Mouse (Mus musculus) adrenal gland, postnatal 36 days (tissue): ENCODE measurements around the gene Vgf. TPM values are rescaled to one million over a fixed set of nuclear protein-coding genes. Genes with fewer than 3 reads are reported as not detected.

Source experiments
- DNase-seq, 2 experiments: peaks; one replicate each; pipeline ENCODE4 v3.0.0; 2021; ENCODE audit warnings: mixed read lengths in 1 of 2
- long read RNA-seq, 2 experiments: library from polyadenylated mRNA; stranded (forward); transcript quantifications; one replicate each; pipeline ENCODE4 v2.0.0; 2021; ENCODE audit warnings: borderline sequencing depth in 2 of 2
- total RNA-seq, 2 experiments: library from RNA; stranded (reverse); gene quantifications; 2 replicates each; pipeline ENCODE4 v1.2.3; 2021

The Vgf gene
- total RNA-seq = 10 to 100 TPM in 1 of 2 experiments, 1 to 10 TPM in 1; 8.8 to 71.5 TPM
- long read RNA-seq, experiment 1, transcript Vgf-201 (2 exons, 2,553 nt) = major isoform, 12 of 18 reads
- long read RNA-seq, experiment 1, partial matches to known transcripts = 0 of 18 reads
- long read RNA-seq, experiment 1, other reads (novel, unspliced or antisense) = 6 of 18 reads
- long read RNA-seq, experiment 2, transcript Vgf-201 (2 exons, 2,553 nt) = major isoform, 12 of 16 reads
- long read RNA-seq, experiment 2, partial matches to known transcripts = 0 of 16 reads
- long read RNA-seq, experiment 2, other reads (novel, unspliced or antisense) = 4 of 16 reads

DNA sequence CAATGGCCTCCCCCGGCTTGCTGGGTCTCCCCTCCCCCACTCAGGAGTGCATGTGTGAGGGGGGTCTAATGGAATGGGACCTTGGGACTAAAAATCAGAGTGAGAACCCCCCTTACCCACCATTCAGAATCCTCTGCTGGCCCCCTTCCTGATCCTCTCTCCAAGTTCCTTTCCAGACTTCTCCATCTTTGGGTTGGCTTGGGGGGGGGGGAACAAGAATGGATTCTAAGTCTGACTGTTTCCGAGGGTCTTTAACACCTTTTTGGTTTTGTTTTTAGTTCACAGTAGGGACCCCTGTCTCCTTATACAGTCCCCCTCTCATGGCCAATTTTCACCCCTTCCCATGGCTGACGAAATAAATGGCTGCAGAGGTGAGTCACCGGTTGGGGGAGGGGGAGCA, at the start of gene Vgf:
Vgf (plus strand) TSS at position 301 of the 400 bp plus-strand sequence.
- DNase-seq = no peak

DNA sequence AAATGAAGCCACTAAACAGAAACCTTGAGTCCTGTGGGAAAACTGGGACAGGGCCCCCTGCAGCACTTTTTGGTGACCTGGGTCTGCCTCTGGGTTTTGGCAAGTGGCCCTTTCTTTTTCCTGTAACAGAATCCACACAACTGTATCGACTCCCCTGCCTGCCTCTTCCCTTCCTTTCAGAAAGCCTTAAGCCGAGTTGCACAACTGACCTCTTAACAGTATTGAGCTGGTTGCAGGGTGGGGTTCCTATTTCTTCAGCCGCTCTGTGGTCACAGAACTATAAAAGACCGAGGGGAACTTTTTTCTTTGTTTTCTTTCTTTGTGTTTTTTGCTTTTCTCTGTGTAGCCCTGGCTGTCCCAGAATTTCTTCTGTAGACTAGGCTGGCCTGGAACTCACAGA, 48.4 kb upstream of the Vgf start:
- DNase-seq = no peak

DNA sequence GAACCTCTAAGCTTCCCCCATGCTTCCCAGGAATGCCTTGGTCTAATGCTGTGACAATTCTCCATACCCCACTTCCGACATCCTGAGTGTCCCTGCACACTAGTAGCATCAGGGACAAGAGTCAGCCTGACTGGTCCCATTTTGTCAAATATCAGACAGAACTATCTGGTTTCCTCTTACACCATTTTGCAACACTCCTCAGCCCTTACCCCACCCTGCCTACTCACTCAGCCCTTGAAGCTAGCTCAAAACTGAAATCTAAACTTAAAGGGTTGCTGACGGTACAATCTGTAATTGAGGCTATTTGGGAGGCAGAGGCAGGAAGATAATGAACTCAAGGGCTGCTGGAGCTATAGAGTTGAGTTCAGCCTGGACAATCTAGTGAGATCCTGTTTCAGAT, 46.4 kb upstream of the Vgf start:
- no peak for DNase-seq

DNA sequence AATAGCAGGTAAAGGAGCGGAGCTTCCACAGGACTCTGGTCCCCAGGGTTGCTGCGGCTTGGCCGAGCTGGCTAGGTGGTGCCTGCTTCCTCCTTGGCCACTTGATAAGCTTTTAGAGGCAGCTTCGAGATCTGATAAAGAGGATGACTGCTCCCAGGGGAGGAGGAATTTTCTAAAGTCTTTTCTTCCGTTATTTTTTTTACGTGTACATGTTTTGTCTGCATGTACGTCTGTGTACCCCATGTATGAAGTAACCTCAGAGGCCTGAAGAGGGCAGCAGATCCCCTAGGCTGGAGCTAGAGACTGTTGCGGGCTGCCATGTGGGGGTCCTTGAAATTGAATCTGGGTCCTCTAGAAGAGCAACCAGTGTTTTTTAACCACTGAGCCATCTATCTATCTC, 45.2 kb upstream of the Vgf start:
- DNase-seq = no peak

DNA sequence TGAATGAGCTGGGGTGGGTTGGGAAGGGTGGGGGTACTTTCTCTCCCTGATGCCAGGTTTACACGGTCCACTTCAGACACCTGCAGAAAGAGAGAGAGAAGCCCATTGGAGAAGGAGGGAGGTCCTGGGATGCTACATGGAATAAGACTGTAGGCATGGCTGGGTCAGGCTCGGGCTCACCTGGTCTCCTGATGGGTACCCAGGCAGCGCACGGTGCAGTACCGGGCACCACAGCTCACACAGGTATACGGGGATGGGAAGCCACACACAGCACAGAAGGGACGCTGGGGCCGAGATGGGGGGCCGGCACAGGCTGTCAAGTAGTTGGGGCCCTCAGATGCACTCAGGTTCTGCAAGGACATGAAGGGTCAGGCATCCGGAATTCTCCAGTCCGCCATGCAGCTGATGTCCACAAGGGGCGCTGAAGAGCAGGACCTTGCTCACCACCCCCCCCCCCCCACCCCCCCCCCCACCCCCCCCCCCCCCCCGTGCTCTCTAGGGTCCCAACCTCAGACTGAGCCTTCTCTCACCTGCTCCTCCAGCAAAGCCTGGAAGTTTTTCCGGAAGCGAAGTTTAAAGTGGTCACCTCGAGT, 43.8 kb upstream of the Vgf start:
- DNase-seq = peak in 1 of 2 experiments; percentile 72

DNA sequence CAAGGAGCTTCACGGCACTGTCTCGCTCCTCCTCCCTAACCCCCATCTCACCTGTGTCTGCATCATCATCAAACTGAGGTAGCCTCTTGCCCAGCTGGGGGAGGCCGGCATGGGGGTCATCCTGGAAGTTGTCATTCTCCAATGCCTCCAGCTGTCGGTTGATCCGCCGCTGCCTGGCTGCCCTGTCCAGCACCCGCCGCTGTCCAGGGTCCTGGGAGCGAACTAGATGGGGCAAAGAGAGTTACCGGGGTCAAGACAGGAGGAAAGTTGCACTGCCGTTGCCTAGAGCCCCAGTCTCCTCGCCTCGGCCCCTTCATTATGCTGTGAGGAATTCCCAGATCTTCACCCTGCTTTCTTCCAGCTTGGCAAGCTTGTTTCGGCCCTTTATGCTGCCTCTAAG, 41.4 kb upstream of the Vgf start:
- peak in 1 of 2 experiments; percentile 28 for DNase-seq

DNA sequence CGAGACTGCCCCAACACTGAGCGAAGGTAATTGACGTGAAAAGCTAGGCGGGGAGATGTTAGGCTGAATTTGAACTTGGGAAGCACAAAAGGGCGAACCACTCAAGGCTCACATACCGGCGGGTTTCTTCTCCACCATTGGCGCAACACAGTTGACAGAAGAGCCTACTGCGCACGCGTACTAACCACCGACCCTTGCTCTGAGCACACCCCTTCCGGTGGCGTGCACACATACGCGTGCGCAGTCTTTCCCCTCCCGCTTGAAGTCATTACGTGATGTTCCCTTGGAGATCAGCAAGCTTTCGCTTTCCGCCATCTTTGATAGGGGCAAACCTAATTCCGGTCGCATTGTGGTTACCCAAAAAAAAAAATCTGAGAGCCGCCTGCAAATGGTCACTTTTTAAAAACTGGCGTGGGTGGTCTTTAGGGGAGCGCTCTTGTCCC, 39.5 kb upstream of the Vgf start, which contains the start of gene Plod3:
Plod3 (plus strand) TSS at position 325 of the 443 bp plus-strand sequence.
- DNase-seq = peak; percentile 96 to 97

DNA sequence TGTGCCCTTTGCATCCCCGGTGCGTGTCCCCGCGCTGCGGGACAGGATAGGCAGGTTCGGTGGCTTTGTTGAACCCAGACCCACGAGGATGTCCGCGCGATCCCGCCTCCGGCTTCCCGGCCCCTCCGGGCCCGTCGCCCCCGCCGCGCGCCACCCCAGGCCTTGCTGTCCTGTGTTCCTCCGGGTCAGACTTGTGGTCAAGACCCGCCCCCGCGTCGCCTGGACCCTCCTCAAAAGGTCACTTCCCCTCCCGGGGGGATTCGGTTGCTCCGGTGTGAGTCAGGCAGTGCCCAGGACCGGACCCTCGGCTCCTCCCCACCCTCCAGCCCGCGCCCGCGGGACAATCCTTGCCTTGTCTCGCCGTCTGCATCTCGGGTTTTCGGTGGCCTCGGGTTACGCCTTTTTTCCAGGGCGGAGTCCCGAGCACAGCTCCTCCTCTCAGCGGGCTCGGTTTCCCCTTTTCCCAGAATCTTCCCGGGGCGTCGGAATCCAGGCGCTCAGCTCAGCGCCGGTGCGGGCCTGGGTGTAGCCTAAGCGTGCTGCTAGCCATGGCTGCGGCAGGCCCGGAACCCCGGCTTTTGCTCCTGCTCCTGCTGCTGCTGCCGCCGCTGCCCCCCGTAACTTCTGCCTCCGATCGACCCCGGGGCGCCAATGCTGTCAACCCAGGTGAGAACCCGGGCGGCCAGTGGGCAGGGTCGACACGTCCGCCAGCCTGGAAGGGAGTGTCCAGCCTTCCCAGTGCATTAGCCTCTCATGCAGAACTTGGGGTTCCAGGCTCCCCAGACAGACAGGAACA, 38.9 kb upstream of the Vgf start:
- peak; percentile 86 to 87 for DNase-seq

DNA sequence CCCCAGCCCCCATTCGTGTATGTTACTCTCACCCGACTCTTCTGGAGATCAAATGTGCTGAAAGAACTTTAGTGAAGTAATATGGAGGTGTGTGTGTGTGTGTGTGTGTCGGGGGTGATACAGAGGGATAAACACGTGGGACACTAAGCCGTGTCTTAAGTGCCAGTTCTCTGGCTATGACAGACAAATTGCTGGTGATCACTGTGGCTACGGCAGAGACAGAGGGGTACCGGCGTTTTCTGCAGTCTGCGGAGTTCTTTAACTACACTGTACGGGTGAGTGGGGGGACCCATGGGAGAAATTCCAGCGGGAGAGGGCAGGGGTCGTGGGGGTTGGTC, 38.3 kb upstream of the Vgf start, which contains the start of gene Znhit1:
Znhit1 (minus strand) TSS at position 88 of the 338 bp plus-strand sequence.
- no peak for DNase-seq

DNA sequence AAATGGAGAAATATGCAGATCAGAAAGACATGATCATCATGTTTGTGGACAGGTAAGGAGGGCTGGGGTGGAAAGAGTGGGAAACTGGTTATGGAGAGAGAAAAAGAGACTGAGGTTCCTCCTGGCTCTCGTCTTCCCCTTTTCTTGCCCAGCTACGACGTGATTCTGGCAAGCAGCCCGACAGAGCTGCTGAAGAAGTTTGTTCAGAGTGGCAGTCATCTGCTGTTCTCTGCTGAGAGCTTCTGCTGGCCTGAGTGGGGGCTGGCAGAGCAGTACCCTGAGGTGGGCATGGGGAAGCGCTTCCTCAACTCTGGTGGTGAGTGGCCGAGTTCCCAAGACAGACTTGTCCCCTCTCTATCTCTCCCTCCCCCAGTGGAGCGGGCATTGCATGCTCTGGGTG, 37.8 kb upstream of the Vgf start:
- peak in 1 of 2 experiments; percentile 39 for DNase-seq

DNA sequence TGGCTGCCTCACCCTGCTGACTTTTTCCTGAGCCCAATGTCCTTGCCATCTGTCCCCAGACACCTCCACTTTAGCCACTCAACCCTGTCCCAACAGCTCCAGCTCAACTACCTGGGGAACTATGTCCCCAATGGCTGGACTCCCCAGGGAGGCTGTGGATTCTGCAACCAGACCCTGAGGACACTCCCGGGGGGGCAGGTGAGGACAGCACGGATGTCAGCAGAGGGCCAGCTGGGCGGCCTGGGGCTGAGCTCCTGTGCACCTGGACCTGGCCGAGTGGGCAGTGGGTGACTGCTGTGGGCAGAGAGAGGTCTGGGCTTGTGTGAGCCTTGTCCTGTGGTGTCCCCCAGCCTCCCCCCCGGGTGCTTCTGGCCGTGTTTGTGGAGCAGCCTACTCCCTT, 36.4 kb upstream of the Vgf start:
- DNase-seq = no peak

DNA sequence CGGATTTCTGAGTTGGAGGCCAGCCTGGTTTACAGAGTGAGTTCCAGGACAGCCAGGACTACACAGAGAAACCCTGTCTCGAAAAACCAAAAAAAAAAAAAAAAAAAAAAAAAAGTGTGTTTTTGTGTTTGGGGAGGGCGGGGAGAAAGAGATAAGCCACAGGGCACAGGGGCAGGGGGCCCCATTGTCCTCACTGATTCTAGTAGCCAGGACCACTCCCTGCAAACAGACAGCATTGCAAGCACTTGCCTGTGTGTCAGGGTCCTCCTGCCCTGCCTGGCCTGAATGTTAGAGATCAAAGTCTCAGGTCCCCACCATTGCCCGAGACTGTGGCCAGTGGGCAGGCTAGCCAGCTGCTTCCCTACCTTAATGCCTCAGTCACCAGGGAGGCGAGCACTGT, 26.7 kb upstream of the Vgf start:
- DNase-seq = no peak

DNA sequence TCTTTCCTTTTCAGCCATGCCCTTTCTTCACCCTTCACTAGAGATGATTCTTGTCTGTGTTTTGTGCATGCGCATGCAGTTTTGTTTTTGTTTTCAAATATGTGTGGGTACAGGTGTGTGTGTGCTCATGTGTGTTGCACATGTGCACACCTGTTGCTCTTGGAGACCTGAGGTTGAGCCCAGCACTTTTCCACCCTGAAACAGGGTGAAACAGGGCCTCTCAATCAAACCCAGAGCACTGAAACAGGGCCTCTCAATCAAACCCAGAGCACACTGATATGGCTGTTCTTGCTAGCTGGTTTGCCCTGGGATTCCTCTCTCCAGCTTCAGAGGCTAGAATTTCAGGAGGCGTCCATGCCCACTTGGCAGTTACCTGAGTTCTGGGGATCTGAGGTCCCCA, 25.6 kb upstream of the Vgf start:
- no peak for DNase-seq

DNA sequence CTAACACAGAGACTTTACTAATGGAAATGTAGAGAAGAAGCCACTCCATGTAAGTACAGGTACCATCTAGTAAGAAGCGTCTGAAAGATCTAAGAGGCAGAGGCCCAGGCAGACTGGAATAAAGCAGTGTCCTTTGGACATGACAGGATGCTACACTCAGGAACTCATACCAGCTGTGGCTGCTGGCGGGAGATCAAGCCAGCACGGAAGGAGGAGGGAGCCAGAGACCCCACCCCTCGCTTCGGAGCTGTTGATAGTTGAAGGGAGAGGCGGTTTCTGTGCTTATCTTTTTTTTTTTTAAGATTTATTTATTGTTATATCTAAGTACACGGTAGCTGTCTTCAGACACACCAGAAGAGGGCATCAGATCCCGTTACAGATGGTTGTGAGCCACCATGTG, 18.9 kb upstream of the Vgf start:
- no peak for DNase-seq

DNA sequence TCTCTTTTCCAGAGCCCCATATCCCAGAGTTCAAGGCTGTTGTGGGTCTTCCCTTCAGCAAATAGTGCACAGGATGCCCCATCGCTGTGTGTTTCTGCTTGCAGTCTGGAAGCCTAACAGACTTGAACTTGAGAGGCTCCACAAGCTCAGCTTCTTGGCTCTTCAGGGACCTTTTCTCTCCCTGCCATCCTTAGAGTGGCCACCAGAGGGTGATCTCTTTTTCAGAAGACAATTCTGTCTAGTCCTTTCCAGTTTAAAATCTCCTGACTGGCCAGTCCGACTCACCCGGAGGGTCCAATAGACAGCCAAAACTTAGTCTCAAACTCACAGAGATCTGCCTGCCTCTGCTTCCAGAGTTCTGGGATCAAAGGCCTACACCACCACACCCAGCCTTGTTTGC, 16.2 kb upstream of the Vgf start:
- DNase-seq = peak; percentile 71 to 75

DNA sequence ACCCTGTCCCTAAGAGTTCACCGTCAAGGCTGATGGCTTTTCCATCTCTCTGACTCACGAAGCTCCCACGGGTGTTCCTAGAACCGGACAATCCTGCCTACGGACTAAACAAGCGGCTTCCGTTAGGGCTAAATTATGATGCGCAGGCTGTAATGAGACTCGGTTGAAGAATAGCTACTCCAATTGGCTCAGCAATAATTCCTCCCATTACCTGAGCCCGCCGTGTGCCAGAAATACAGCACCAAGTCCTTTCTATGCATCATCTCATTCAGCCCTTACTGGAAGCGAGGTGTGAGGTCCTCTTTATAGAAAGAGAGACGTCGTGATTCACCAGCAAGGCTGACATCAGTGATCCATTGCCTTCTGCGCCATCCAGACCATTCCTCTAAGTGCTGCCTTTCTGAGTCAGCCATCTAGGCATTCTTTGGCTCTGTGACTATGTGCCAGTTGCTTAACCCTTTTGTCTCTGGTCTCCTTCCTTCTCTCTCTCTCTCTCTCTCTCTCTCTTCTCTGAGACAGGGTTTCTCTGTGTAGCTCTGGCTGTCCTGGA, 13.7 kb upstream of the Vgf start:
- peak; percentile 58 to 61 for DNase-seq

DNA sequence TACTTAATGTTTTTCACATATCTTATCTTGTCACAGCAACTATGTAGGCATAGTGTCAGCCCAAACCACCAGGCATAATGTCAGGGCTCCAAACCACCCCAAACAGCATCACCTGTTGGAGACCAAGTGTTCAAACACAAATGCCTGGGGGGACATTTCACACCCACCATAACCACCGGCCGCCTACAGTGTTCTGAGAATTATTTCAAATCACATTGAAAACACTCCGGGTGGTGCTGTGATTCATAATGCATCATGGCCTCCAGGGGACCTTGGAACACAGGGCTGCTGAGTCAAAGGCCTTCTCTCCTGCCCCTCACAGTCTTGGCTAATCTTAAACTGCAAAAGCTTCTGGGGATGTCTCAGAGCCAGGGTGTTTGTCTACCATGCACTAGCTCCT, 10.3 kb upstream of the Vgf start:
- DNase-seq = peak; percentile 66 to 68

DNA sequence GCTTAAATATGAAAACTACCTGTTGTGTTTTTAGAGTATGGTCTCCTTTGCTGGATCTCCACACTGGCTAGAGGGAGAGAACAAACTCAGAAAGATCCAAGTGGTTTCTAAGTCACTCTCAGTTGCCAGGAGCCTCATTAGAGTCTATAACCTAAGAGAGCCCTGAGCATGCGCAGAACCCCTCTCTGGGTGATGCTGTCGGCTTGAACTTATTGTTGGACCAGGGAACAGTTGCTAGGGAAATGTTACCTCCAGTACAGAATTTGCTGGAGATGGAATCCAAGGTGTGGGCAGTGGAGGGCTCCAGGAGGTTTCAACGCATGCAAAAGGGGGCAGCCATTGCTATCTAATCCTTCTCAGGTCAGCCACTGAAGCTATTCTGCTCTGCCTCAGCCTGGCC, 1.9 kb upstream of the Vgf start:
- no peak for DNase-seq

DNA sequence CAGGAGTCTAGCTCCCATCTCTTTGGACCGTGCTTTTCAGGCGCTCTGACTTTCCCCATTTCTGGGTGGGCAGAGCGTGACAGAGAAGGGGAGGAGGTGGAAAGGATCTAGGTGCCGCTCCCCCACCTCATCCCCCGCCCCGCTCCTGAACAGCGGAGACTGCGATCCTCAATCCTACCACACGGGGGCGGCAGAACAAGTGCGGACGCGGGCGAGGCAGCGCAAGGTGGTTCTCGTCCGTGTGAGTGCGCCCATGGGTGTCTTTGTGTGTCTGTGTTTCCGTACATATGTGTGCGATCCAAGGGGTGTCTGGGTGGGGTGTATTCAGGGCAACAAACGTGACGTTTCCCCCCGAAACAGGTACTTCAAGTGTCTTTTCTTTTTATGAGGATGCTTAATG, 1.1 kb upstream of the Vgf start:
- DNase-seq = peak; percentile 85 to 88

DNA sequence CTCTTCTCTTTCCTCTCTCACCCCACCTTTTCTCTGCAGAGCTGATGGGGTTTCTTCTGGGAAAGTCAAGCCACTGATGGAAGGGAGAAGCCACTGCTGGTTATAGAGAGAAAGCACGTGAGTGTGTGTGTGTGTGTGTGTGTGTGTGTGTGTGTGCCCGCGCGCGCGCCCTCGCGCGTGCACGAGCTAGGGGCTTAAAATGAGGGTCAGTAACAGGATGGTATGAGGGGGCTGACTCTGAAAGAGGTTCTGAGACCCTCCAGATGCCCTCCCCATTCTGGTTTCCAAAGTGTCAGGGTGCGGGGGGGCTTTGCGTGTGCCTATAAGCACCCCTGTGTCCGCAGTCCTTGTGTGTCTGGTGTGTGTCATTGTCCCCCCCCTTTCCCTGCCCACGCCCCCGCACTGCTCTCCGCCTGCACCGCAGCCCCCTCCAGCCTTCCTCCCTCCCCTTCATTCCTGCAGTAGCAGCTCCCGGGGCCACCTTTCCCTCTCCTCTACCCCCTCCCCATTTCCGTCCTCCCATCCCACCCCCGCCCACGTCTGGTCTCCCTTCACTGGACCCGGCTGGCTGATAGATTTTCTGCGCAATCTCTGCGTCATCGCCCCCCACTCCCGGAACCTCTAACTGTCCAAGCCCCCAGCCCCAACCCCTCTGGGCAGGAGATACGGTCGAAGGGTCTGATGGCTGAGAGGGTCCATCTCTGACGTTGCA, 2.5 kb downstream of the Vgf start:
- DNase-seq = no peak

DNA sequence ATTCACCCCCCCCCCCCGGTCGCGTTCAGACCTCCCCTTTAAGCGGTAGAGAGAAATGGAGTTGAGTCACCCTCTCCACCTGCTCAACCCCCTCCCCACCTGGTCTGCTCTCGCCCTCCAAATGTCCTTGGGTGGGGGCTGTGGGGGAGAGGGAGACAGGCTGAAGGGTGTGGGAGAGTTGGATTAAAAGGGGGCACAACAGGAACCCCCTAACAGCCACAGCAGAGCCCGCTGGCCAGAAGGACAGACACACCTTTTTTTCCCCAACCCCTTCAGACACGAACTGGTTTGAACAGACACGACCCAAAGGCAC, 3.0 kb downstream of the Vgf start:
- DNase-seq = no peak

DNA sequence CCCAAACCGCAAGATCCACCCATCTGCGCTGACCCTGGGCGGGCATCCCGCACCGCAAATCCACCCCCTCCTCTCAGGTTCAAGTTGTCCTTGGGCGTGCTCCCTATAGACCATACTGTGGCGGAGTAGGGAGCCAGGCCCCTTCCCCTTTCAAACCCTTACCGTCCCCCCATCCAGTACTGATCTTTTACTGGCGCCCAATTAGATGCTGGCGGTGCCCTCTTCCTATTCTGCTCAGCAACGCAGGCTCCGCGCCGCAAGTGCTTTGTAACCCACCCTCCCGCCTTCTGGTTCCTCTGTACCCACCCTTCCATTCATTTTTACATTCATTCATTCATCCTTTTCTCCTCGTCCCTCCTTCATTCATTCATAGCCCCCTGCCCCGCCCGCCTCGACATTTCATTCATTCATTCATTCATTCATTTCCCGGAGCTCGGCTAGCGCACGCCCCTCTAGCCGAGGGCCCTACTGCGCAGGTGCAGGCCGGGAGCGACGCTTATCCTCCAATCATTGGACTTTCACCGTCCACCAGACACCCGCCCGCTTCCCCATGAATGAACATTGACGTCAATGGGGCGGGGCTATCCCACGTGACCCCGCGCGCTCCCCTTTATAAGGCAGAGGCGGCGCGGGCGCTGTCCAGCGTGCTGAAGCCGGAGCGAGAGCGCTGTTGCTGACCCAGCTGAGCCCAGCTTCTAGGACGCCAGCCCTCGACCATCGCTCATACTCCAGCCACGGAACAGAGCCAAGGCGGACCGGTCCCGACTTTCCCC, 3.6 kb downstream of the Vgf start:
- DNase-seq = peak; percentile 97 to 98
